Mouse (Mus musculus): ENCODE data around the gene Olfr286.

DNA sequence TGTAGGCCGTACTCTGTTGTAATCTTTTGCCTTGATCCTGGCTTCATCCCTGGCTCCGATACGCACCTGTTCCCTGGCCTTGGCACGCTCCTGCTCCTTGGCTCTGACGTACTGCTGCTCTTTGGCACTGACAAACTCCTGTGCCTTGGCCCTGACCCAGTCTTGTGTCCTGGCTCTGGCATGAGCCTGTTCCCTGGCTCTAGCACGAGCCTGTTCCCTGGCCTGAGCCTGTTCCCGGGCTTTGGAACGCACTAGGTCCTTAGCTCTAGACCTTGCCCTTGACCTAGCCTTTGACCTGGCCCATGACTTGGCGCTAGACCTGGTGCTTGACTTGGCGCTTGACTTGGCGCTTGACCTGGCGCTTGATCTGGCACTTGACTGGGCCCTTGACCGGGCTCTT, 22.0 kb upstream of the Olfr286 start:
- TF ChIP-seq EP300 (IDR thresholded peaks at IDR 0.05; ENCODE audit: low read depth): no peak
- TF ChIP-seq CTCF (IDR thresholded peaks at IDR 0.05; ENCODE audit: low read depth): no peak

Data from heart, postnatal 0 days (tissue).